Mouse (Mus musculus): ENCODE data around the gene Psen2. TPM values are rescaled to one million over a fixed set of nuclear protein-coding genes. Genes with fewer than 3 reads are reported as not detected.

The Psen2 gene
- polyA plus RNA-seq, 1 experiment from 2014 or later: 13.8 TPM

DNA sequence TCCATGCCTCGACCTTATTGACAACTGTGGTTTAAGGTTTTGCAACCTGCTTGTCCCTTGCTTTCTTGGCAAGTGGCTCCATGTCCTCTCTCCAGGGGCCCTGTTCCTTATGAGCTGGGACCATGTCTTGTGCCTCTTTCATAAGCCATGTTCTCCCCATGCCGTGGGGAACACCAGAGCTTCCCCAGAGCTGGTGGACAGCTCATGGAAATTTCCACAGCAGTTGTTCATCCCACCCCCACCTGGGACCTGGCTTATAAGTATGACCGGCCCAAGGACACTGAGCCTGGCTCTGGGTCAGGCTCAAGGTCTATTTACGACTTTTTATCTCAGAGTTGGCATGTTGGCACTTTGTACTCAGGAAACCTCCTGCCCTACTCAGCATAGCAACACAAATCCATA, 53.2 kb downstream of the Psen2 start:
- no peak overlapping the region for H3K27ac ChIP-seq (replicated peaks)
- no peaks in the 10 kb centered on the region for H3K4me1 ChIP-seq
- H3K9ac ChIP-seq (replicated peaks): no peak overlapping the region
- H3K4me3 ChIP-seq: no peak overlapping the region
- H3K9me3 ChIP-seq: no peaks in the 10 kb centered on the region
- no peak overlapping the region for H3K4me2 ChIP-seq (replicated peaks)
- H3K36me3 ChIP-seq: no peaks in the 10 kb centered on the region
- ATAC-seq (replicated peaks): no peak
- no peaks in the 10 kb centered on the region for H3K27me3 ChIP-seq
- 80% methylated on average over 4 of the region's 4 CpGs for WGBS

DNA sequence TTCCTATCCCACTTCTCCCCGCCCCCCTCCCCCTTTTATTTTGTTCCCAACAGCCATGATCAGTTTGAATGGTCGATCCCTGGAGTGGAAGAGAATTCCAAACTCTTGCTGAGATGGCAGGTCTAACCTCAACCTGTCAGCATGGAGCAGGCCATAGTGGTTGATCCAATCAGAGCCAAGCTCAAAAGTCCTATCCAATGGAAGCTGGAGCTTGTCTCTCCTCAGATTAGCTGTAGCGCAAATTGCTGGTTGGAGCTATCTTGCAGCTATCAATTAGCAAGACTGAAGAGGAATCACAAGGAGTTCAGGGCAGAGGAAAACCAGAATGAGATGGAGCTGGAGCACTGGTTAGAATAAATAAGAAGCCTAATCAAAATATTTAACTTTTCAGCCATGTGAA, 54.9 kb downstream of the Psen2 start:
- Histone ChIP-seq H3K27ac (replicated peaks) (no peak overlapping the region), H3K9ac (replicated peaks) (no peak overlapping the region), H3K36me3 (no peaks in the 10 kb centered on the region), H3K4me2 (replicated peaks) (no peak overlapping the region), H3K4me3 (no peak overlapping the region), H3K9me3 (no peaks in the 10 kb centered on the region), H3K27me3 (no peaks in the 10 kb centered on the region), H3K4me1 (no peaks in the 10 kb centered on the region)
- ATAC-seq (replicated peaks): no peak
- WGBS: 82% methylated on average over 3 of the region's 3 CpGs

DNA sequence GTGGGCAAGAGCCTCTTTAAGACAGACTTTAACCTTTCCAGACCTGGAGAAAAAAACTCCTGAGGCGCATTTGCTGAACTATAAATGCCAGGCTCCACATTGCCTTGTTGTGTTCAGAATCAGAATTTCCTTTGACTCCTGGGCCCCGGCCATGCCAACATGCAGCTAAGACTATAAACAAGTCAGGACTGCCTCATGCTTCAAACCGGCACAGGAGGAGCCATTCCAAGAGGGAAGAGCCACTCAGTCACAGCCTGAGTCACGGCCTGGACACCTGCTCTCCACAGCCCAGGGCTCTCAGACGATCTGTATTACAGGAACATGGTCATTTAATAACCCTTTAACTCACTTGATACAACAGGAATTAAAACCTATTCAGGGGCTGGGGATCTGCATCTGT, 62.5 kb downstream of the Psen2 start:
- 76% methylated on average over 5 of the region's 5 CpGs for WGBS
- ATAC-seq (replicated peaks): no peak
- H3K4me1 ChIP-seq: peaks cover 5% of the 10 kb centered on the region

DNA sequence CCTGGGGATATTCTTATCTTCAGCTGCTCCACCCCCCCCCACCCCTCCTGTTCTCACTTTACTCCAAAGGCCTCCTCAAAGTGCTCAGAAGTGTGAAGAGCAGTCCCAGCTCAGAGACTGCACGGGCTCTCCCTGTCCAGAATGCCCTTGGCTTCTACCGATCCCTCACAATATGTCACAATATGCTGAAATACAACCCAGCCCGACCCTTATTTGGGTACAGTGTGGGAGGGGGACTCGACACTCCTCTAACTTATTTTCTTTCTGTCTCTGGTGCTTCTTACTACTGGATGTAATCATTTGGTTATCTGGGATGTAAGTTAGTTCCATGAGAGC, 63.6 kb downstream of the Psen2 start:
- whole genome bisulfite sequencing: 64% methylated on average over 4 of the region's 4 CpGs

More for the DNA sequence above, 62.5 kb downstream of the Psen2 start:
- Histone ChIP-seq H3K9me3 (no peaks in the 10 kb centered on the region), H3K27ac (replicated peaks) (no peak overlapping the region), H3K27me3 (no peaks in the 10 kb centered on the region), H3K4me2 (replicated peaks) (no peak overlapping the region), H3K9ac (replicated peaks) (no peak overlapping the region), H3K36me3 (no peaks in the 10 kb centered on the region), H3K4me3 (no peak overlapping the region)

DNA sequence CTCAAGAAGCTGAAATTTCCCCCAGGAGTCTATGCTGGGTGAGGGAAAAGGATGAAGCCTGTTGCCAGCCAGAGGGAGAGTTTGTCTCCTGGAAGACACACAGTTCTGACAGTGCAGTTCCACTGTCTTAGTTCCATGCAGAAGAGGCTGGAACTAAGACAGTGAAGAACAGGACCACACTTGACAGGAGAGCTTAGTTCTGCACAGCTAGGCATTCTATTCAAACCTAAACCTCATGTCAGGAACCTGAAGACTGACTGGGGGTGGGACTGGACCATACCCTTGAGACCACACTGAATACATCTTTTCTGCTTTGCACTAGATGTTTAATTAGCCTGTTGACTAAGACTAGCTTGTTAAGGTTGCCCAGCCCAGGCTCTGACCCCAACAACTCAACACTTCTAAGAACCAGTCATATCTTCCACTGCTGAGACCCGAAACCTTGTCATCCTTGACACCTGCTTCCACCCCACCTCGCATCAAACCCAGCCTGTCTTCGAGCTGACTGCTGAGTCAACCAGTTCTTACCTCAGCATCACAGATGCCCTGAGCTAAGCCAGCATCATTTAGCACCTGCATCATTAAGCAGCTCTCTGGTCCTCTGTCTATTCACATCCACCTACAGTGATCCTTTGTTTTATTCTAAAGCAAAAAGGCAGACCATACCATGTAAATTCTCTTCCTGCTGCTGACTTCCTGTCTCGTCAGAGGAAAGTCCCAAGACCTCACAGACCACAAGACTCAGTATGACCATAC, 64.1 kb downstream of the Psen2 start, which contains the start of gene Coq8a:
Gene Coq8a, minus strand, starts transcription at position 644 of the 756 bp plus-strand sequence.
- WGBS: 76% methylated on average over 4 of the region's 4 CpGs
- Histone ChIP-seq H3K9ac (replicated peaks) (no peak within 1 kb of the TSS), H3K36me3 (no peaks in the 10 kb centered on the region), H3K4me2 (replicated peaks) (no peak within 1 kb of the TSS), H3K4me1 (peaks cover 14% of the 10 kb centered on the region), H3K27me3 (0 out of 2 replicates have a peak, but pooled peaks cover 6% of the 10 kb centered on the region), H3K27ac (replicated peaks) (no peak within 1 kb of the TSS), H3K9me3 (no peaks in the 10 kb centered on the region), H3K4me3 (no peak within 1 kb of the TSS)
- ATAC-seq (replicated peaks): no peak

More for the DNA sequence above, 63.6 kb downstream of the Psen2 start:
- Histone ChIP-seq H3K9me3 (no peaks in the 10 kb centered on the region), H3K9ac (replicated peaks) (no peak overlapping the region), H3K4me1 (peaks cover 14% of the 10 kb centered on the region), H3K27me3 (0 out of 2 replicates have a peak, but pooled peaks cover 3% of the 10 kb centered on the region), H3K36me3 (no peaks in the 10 kb centered on the region), H3K27ac (replicated peaks) (no peak overlapping the region), H3K4me2 (replicated peaks) (no peak overlapping the region), H3K4me3 (no peak overlapping the region)
- no peak for ATAC-seq (replicated peaks)

DNA sequence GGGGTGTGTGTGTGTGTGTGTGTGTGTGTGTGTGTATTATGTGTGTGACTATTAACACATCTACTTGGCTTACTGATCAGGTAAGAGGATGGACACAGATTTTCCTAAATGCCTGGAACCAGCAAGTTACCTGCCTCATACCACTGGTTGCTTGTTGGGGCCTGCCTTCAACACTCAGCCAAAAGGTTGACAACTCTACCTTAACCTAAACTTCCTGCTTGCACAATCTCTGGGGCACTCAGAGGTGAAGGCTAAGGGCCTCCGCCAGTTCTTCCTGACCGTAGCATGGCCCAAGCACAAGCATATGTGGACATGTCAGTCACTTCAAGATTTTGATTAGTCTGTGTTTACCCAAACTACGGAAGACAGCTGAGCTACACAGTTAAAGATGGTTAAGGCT, 65.3 kb downstream of the Psen2 start:
- Histone ChIP-seq H3K4me1 (peaks cover 14% of the 10 kb centered on the region), H3K9ac (replicated peaks) (no peak overlapping the region), H3K4me3 (no peak overlapping the region), H3K4me2 (replicated peaks) (no peak overlapping the region), H3K27me3 (0 out of 2 replicates have a peak, but pooled peaks cover 6% of the 10 kb centered on the region), H3K9me3 (no peaks in the 10 kb centered on the region), H3K36me3 (no peaks in the 10 kb centered on the region), H3K27ac (replicated peaks) (no peak overlapping the region)
- ATAC-seq (replicated peaks): no peak
- 89% methylated on average over 3 of the region's 3 CpGs for WGBS

DNA sequence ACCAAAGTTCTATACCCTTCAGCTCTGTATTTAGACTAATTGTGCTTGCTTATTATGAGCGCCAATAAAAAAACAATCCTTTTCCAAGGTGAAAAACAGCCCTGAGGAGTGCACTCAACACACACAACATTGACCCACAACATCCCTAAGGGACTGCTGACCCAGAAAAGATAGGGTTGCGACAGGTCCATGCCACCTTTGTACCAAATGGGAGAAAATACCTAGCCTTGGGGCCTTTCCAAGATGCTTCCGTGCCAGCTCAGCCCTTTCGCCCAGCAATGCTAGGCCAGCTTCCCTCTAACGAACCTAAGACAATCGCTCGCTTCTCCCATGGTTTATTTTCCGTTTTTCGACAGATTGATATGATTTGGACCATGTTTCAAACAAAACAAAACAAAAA, 66.7 kb downstream of the Psen2 start:
- Histone ChIP-seq H3K9me3 (no peaks in the 10 kb centered on the region), H3K27me3 (0 out of 2 replicates have a peak, but pooled peaks cover 6% of the 10 kb centered on the region), H3K36me3 (no peaks in the 10 kb centered on the region), H3K4me2 (replicated peaks) (peak overlapping the region; percentile 71), H3K4me3 (peak overlapping the region; percentile 56), H3K4me1 (peaks cover 14% of the 10 kb centered on the region), H3K9ac (replicated peaks) (0 out of 2 replicates have a peak overlapping the region, but pooled peaks have one; percentile 32), H3K27ac (replicated peaks) (no peak overlapping the region)
- no peak for ATAC-seq (replicated peaks)
- 80% methylated on average over 9 of the region's 9 CpGs for WGBS

DNA sequence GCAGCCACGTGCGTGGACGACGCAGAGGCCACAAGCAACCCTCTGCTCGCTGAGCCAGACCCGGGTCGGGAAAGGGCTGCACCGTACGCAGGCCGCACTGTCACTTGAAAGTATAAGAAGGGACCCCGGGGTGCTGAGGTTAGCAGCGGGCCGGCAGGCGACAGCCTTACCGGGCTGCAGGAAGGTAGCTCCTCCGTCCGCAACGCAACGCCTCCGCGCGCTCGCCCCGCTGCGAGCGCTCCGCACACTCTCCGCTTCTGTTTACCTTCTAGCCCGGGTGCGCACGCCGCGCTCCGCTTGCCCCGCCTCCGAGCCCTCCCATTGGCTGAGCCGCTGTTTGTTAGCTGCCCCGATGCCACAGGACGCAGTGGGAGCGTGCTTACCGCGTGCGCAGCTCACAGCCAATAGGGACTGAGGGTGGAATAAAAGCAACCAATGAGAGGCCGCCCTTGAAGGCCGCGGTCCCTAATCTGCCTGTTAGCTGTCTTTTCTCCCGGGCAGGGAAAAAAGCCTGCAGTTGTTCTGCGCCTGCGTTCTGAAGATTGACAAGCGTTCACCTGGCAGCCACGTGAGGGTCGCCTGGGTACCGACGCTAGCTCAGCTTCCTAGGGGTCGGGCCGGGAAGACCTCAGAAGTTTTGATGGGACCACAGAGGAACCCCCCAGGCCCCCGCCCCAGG, 67.4 kb downstream of the Psen2 start:
- H3K4me3 ChIP-seq: peak overlapping the region; percentile 56
- peaks cover 14% of the 10 kb centered on the region for H3K4me1 ChIP-seq
- ATAC-seq (replicated peaks): peak; percentile 100
- peak overlapping the region; percentile 71 for H3K4me2 ChIP-seq (replicated peaks)
- H3K36me3 ChIP-seq: no peaks in the 10 kb centered on the region
- no peak overlapping the region for H3K27ac ChIP-seq (replicated peaks)
- 0 out of 2 replicates have a peak, but pooled peaks cover 6% of the 10 kb centered on the region for H3K27me3 ChIP-seq
- no peaks in the 10 kb centered on the region for H3K9me3 ChIP-seq
- WGBS: under 1% methylated on average over 57 of the region's 57 CpGs
- H3K9ac ChIP-seq (replicated peaks): peak overlapping the region; percentile 42

DNA sequence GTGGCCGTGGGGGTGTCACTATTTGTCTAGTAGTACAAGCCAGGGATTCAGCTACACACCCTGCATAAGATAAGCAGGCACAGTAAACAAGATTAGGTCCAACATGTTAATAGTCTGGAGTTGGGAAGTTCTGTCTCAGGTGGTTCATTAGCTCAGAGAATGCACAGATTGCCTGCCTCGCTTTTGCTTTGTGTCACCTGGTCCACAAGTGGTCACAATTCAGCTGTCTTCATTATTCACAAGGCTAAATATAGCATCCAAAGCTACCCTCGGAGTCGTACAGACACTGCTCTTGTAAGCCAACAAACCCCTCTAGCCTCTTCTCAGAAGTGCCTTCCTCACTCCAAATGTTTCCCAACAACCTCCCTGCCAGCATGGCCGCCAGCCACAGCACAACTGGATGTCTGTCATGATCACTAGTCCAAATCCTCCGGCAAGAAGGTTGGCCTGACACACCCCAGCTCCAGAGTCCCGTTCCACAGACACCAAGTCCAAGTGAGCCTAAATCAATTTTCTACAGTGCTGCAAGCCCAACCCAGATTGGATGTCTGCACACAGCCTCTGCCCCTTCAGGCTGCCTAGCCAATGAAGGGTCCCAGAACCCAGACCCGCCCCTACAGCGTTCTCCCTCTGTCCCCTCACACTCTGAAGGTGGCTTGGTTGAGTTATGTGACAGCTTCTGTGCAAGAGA, 68.3 kb downstream of the Psen2 start:
- 0 out of 2 replicates have a peak, but pooled peaks have one; percentile 14 for ATAC-seq (replicated peaks)
- Histone ChIP-seq H3K4me2 (replicated peaks) (peak overlapping the region; percentile 71), H3K9ac (replicated peaks) (peak overlapping the region; percentile 42), H3K27ac (replicated peaks) (no peak overlapping the region), H3K4me1 (peaks cover 14% of the 10 kb centered on the region), H3K36me3 (no peaks in the 10 kb centered on the region), H3K27me3 (0 out of 2 replicates have a peak, but pooled peaks cover 6% of the 10 kb centered on the region), H3K9me3 (no peaks in the 10 kb centered on the region), H3K4me3 (peak overlapping the region; percentile 56)
- 35% methylated on average over 9 of the region's 9 CpGs for WGBS

DNA sequence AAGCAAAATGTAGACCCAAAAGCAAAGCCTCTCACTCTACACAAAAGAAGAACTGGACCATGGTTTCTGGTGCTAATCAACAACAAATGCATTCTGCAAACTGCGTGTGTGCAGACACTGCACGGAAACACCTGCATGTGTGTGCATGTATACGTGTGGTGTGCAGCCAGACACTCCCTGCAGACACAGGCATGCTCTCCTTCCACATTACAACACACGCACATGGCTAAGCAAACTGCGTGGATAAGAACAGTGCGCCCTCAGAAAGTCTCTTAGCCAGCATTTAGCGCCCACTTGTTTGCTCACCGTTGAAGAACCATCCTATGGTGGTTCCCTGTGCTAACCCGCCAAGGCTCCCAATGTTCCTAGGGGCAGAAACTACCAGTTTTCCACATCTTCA, 69.2 kb downstream of the Psen2 start:
- H3K36me3 ChIP-seq: no peaks in the 10 kb centered on the region
- 0 out of 2 replicates have a peak, but pooled peaks cover 6% of the 10 kb centered on the region for H3K27me3 ChIP-seq
- H3K27ac ChIP-seq (replicated peaks): no peak overlapping the region
- WGBS: 89% methylated on average over 9 of the region's 9 CpGs
- ATAC-seq (replicated peaks): no peak
- no peaks in the 10 kb centered on the region for H3K9me3 ChIP-seq
- no peak overlapping the region for H3K4me3 ChIP-seq
- H3K4me1 ChIP-seq: peaks cover 14% of the 10 kb centered on the region
- H3K9ac ChIP-seq (replicated peaks): no peak overlapping the region
- no peak overlapping the region for H3K4me2 ChIP-seq (replicated peaks)

DNA sequence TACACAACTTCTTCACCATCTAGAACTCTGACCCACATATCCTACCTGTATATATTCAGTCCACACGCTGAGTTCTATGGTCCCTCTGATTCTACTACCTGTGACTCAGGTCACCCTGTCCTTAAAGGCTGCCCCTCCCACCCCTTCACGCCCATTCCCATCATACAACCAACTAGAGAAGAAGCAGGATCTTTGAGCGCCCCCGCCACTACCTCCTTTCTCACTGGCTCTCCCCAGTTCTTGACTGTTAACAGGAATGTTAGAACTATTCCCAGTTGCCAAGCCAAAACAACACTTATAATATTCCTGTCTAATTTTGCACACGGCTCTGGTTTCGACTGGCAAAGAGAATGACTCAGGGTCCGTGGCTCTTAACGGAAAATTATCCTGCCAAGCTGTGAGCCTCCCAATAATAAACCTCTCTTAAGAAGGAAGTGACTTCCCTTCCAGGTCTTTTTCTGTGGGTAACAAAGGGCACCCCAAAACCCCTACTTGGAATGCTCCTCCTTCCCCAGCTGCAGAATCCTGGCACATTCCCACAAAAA, 69.8 kb downstream of the Psen2 start:
- no peak overlapping the region for H3K9ac ChIP-seq (replicated peaks)
- H3K4me3 ChIP-seq: no peak overlapping the region
- 73% methylated on average over 8 of the region's 8 CpGs for WGBS
- H3K27me3 ChIP-seq: 0 out of 2 replicates have a peak, but pooled peaks cover 6% of the 10 kb centered on the region
- no peaks in the 10 kb centered on the region for H3K36me3 ChIP-seq
- no peak for ATAC-seq (replicated peaks)
- peaks cover 14% of the 10 kb centered on the region for H3K4me1 ChIP-seq
- H3K27ac ChIP-seq (replicated peaks): no peak overlapping the region
- H3K4me2 ChIP-seq (replicated peaks): no peak overlapping the region
- no peaks in the 10 kb centered on the region for H3K9me3 ChIP-seq
